In genomic region chr7:101725081-101725480, GRCm38 (mm10) we compare ENCODE assay signal across 8 mouse cellular contexts.
DNase-seq lines count a peak whose midpoint lies in the region; ATAC-seq and TF ChIP-seq lines count a peak whose summit lies in the region.

No protein-coding gene starts in this region.

- TF ChIP-seq POLR2A in thymus, adult 2 months (IDR thresholded peaks at IDR 0.05; ENCODE audit: control insufficient read depth, extremely low read depth, insufficient read depth, low read length, poor library complexity) = no peak

- no peaks in the 10 kb centered on the region for H3K9me3 ChIP-seq in midbrain, embryonic 11.5 days (ENCODE audit: control insufficient read depth, low read length)
- H3K9me3 ChIP-seq in midbrain, embryonic 13.5 days = no peaks in the 10 kb centered on the region

- no peak overlapping the region for H3K4me3 ChIP-seq in midbrain, embryonic 11.5 days (ENCODE audit: low read depth, low read length)
- no peak overlapping the region for H3K4me3 ChIP-seq in midbrain, embryonic 13.5 days (replicated peaks)
- no peak overlapping the region for H3K4me3 ChIP-seq in thymus, adult 2 months (ENCODE audit: control insufficient read depth, insufficient read depth, low read length)

- no peaks in the 10 kb centered on the region for H3K36me3 ChIP-seq in midbrain, embryonic 11.5 days (ENCODE audit: control insufficient read depth, insufficient read depth, low read length)
- H3K36me3 ChIP-seq in midbrain, embryonic 13.5 days = peaks cover 6% of the 10 kb centered on the region; the same call in 1 of the 2 replicates
- no peaks in the 10 kb centered on the region for H3K36me3 ChIP-seq in thymus, adult 2 months (ENCODE audit: control insufficient read depth, insufficient read depth, low read length)

- H3K27me3 ChIP-seq in midbrain, embryonic 11.5 days (ENCODE audit: control insufficient read depth, insufficient read depth, low read length) = no peaks in the 10 kb centered on the region
- no peaks in the 10 kb centered on the region for H3K27me3 ChIP-seq in midbrain, embryonic 13.5 days
- H3K27me3 ChIP-seq in thymus, adult 2 months (ENCODE audit: control insufficient read depth, insufficient read depth, low read length) = no peaks in the 10 kb centered on the region

- TF ChIP-seq CTCF in thymus, adult 2 months (IDR thresholded peaks at IDR 0.05; ENCODE audit: borderline replicate concordance, control insufficient read depth, extremely low read depth, insufficient read depth, low read length, poor library complexity) = no peak

- 20% methylated on average over 4 of the region's 4 CpGs for WGBS in midbrain, embryonic 11.5 days
- WGBS in midbrain, embryonic 13.5 days = 22% methylated on average over 4 of the region's 4 CpGs
- WGBS in thymus, adult 2 months = 94% methylated on average over 4 of the region's 4 CpGs

- ATAC-seq in midbrain, embryonic 11.5 days (ENCODE audit: low FRiP score) = 0 out of 2 replicates have a peak, but pooled peaks have one; percentile 33
- no peak for ATAC-seq in midbrain, embryonic 13.5 days
- ATAC-seq in common myeloid progenitor, adult 5-6 weeks (replicated peaks; ENCODE audit: low read depth, poor library complexity, severe bottlenecking) = peak; percentile 63; the same call in 1 of the 2 replicates

- H3K9ac ChIP-seq in midbrain, embryonic 11.5 days (ENCODE audit: low read length) = no peak overlapping the region
- no peak overlapping the region for H3K9ac ChIP-seq in midbrain, embryonic 13.5 days (replicated peaks)

- peaks cover 6% of the 10 kb centered on the region; the same call in 1 of the 2 replicates for H3K4me1 ChIP-seq in midbrain, embryonic 11.5 days (ENCODE audit: control insufficient read depth, insufficient read depth, low read length)
- peaks cover 4% of the 10 kb centered on the region; the same call in 1 of the 2 replicates for H3K4me1 ChIP-seq in midbrain, embryonic 13.5 days (replicated peaks)
- H3K4me1 ChIP-seq in thymus, adult 2 months (replicated peaks; ENCODE audit: control insufficient read depth, insufficient read depth, low read length) = peaks cover 4% of the 10 kb centered on the region

- H3K27ac ChIP-seq in midbrain, embryonic 11.5 days (ENCODE audit: low read depth, low read length) = no peak overlapping the region
- no peak overlapping the region for H3K27ac ChIP-seq in midbrain, embryonic 13.5 days
- H3K27ac ChIP-seq in thymus, adult 2 months (ENCODE audit: control insufficient read depth, insufficient read depth, low read length) = no peak overlapping the region

- no peak overlapping the region for H3K4me2 ChIP-seq in midbrain, embryonic 11.5 days
- no peak overlapping the region for H3K4me2 ChIP-seq in midbrain, embryonic 13.5 days (replicated peaks)

- DNase-seq in cerebellum, postnatal 10 days = peak; percentile 69 to 70
- DNase-seq in cerebellum, adult 11-12 months = no peak
- no peak for DNase-seq in midbrain, embryonic 11.5 days (ENCODE audit: low spot score, missing footprints)
- peak; percentile 30 to 39 for DNase-seq in kidney, postnatal 4 days
- DNase-seq in thymus, adult 2 months = peak; percentile 56
- no peak for DNase-seq in ovary, adult 18-20 months (ENCODE audit: low spot score)

Comparison
In these comparisons a context has a peak if more than half of its experiments do, and no peak if none do; other contexts are left out.
1. DNase-seq: peak in cerebellum, postnatal 10 days (2 of 2), kidney, postnatal 4 days (2 of 2) and thymus, adult 2 months (single experiment); none in cerebellum, adult 11-12 months (single experiment), midbrain, embryonic 11.5 days (single experiment) and ovary, adult 18-20 months (single experiment).